ENCODE assay signal across 8 mouse cellular contexts in genomic region chr10:121033128-121033791, GRCm38 (mm10). TPM values are rescaled to one million over a fixed set of nuclear protein-coding genes. Genes with fewer than 3 reads are reported as not detected.
DNase-seq lines count a peak whose midpoint lies in the region; ATAC-seq and TF ChIP-seq lines count a peak whose summit lies in the region.

No protein-coding gene starts in this region.

- peak; percentile 70 for DNase-seq in 3T3-L1 (ENCODE audit: low read depth, low spot score)
- peak; percentile 79 for DNase-seq in adrenal gland, adult 8-10 months
- peak; percentile 84 for DNase-seq in embryonic facial prominence, embryonic 11.5 days (ENCODE audit: low spot score)
- peak; percentile 61 for DNase-seq in heart, adult 8-10 months (ENCODE audit: low spot score)
- DNase-seq in kidney, adult 8-10 months: peak; percentile 63 to 86
- DNase-seq in liver, embryonic 11.5 days (ENCODE audit: low spot score): peak; percentile 79
- peak; percentile 58 to 74 for DNase-seq in spleen, postnatal 4 days (ENCODE audit: low spot score in 2 of 2)

- H3K9ac ChIP-seq in embryonic facial prominence, embryonic 11.5 days (replicated peaks; ENCODE audit: low read length): peak overlapping the region; percentile 61
- H3K9ac ChIP-seq in liver, embryonic 11.5 days (ENCODE audit: low read depth, low read length): no peak overlapping the region

- no peaks in the 10 kb centered on the region for H3K36me3 ChIP-seq in embryonic facial prominence, embryonic 11.5 days (replicated peaks; ENCODE audit: control insufficient read depth, insufficient read depth, low read depth, low read length)
- no peaks in the 10 kb centered on the region for H3K36me3 ChIP-seq in liver, embryonic 11.5 days (ENCODE audit: control insufficient read depth, insufficient read depth, low read length)
- H3K36me3 ChIP-seq in myocyte (ENCODE audit: control insufficient read depth, insufficient read depth): no peaks in the 10 kb centered on the region

- peak overlapping the region; percentile 91 for H3K4me2 ChIP-seq in embryonic facial prominence, embryonic 11.5 days (ENCODE audit: low read depth, low read length)
- peak overlapping the region; percentile 85 for H3K4me2 ChIP-seq in liver, embryonic 11.5 days
- H3K4me2 ChIP-seq in myocyte (ENCODE audit: low read depth): peak overlapping the region; percentile 94

- WGBS in embryonic facial prominence, embryonic 11.5 days: under 1% methylated on average over 25 of the region's 25 CpGs
- under 1% methylated on average over 25 of the region's 25 CpGs for WGBS in liver, embryonic 11.5 days

- peak overlapping the region; percentile 48 for H3K4me3 ChIP-seq in embryonic facial prominence, embryonic 11.5 days (ENCODE audit: low read depth, low read length)
- peak overlapping the region; percentile 62 for H3K4me3 ChIP-seq in liver, embryonic 11.5 days (ENCODE audit: low read depth, low read length)
- H3K4me3 ChIP-seq in myocyte: peak overlapping the region; percentile 16

- peaks cover 3% of the 10 kb centered on the region; the same call in 1 of the 2 replicates for H3K27me3 ChIP-seq in embryonic facial prominence, embryonic 11.5 days (ENCODE audit: control insufficient read depth, insufficient read depth, low read length)
- peaks cover 18% of the 10 kb centered on the region for H3K27me3 ChIP-seq in liver, embryonic 11.5 days (replicated peaks; ENCODE audit: control insufficient read depth, insufficient read depth, low read length)
- peaks cover 26% of the 10 kb centered on the region for H3K27me3 ChIP-seq in myocyte (ENCODE audit: control insufficient read depth, insufficient read depth, insufficient read length)

- no peak overlapping the region for H3K27ac ChIP-seq in embryonic facial prominence, embryonic 11.5 days (replicated peaks; ENCODE audit: low read depth, low read length)
- H3K27ac ChIP-seq in liver, embryonic 11.5 days (ENCODE audit: low read depth, low read length): no peak overlapping the region

- H3K9me3 ChIP-seq in embryonic facial prominence, embryonic 11.5 days (replicated peaks; ENCODE audit: control insufficient read depth, low read length): no peaks in the 10 kb centered on the region
- H3K9me3 ChIP-seq in liver, embryonic 11.5 days (ENCODE audit: control insufficient read depth, low read length): no peaks in the 10 kb centered on the region

- H3K4me1 ChIP-seq in embryonic facial prominence, embryonic 11.5 days (ENCODE audit: control insufficient read depth, insufficient read depth, low read length): no peaks in the 10 kb centered on the region
- H3K4me1 ChIP-seq in liver, embryonic 11.5 days (replicated peaks; ENCODE audit: control insufficient read depth, insufficient read depth, low read length): peaks cover 5% of the 10 kb centered on the region

- no peak for TF ChIP-seq POLR2A in myocyte (IDR thresholded peaks at IDR 0.05; ENCODE audit: insufficient read length, low read depth)

- no peaks in the 10 kb centered on the region for H3K79me2 ChIP-seq in myocyte (ENCODE audit: control insufficient read depth, insufficient read depth)

- ATAC-seq in embryonic facial prominence, embryonic 11.5 days (replicated peaks; ENCODE audit: insufficient number of reproducible peaks, low FRiP score, low TSS enrichment, low read depth): peak; percentile 64; the same call in 1 of the 2 replicates
- ATAC-seq in liver, embryonic 11.5 days (replicated peaks; ENCODE audit: low FRiP score): peak; percentile 85

- no peak overlapping the region for H3ac ChIP-seq in myocyte (ENCODE audit: control insufficient read depth, insufficient read length)

TF ChIP-seq in myocyte, 11 proteins besides CTCF, POLR2A, EP300 and RAD21:
- no peak for TF ChIP-seq MYOG (IDR thresholded peaks at IDR 0.05; ENCODE audit: control insufficient read depth in 1 of 3, insufficient read depth in 1 of 3, insufficient read length in 2 of 3, low read depth in 2 of 3)
- peak in 2 of 3 experiments; percentile 20 to 44 for TF ChIP-seq MYOD1 (IDR thresholded peaks at IDR 0.05; ENCODE audit: control insufficient read depth in 1 of 3, insufficient read length in 2 of 3, low read depth in 2 of 3)

RNA-seq across cellular contexts. Expression of gene Wif1, which starts 0.5 kb away (rescaled TPM):
- total RNA-seq in adrenal gland, adult 8-10 months (2022): under 1 TPM in 1 of 4 experiments, not detected in 3; 0.24 TPM
- 14.4 and 15.8 TPM in 2 replicates for polyA plus RNA-seq in embryonic facial prominence, embryonic 11.5 days (2014; fragmentation: Nextera tagmentation; extraction: Ambion mirVana)
- 1 to 10 TPM; 2.2 to 5.2 (median 3.0) TPM for total RNA-seq in heart, adult 8-10 months (2022)
- 1.8 and 2.5 TPM in 2 replicates for polyA plus RNA-seq in liver, embryonic 11.5 days (2014; fragmentation: Nextera tagmentation; extraction: Ambion mirVana)
- polyA plus RNA-seq in myocyte (2012; fragmentation: generic; extraction: Trizol): 0.08 TPM

RNA-seq across cellular contexts. Expression of gene Lemd3, which starts 54.1 kb away (rescaled TPM):
- total RNA-seq in adrenal gland, adult 8-10 months (2022): 10 to 100 TPM; 24.0 to 36.1 (median 30.1) TPM
- 4.8 and 5.8 TPM in 2 replicates for polyA plus RNA-seq in embryonic facial prominence, embryonic 11.5 days (2014; fragmentation: Nextera tagmentation; extraction: Ambion mirVana)
- 10 to 100 TPM; 10.6 to 13.1 (median 12.5) TPM for total RNA-seq in heart, adult 8-10 months (2022)
- polyA plus RNA-seq in liver, embryonic 11.5 days (2014; fragmentation: Nextera tagmentation; extraction: Ambion mirVana): 3.2 TPM in 2 replicates
- 4.2 TPM for polyA plus RNA-seq in myocyte (2012; fragmentation: generic; extraction: Trizol)
